Mouse (Mus musculus): ENCODE data around the gene Scn5a. TPM values are rescaled to one million over a fixed set of nuclear protein-coding genes. Genes with fewer than 3 reads are reported as not detected.

Scn5a gene
- polyA plus RNA-seq, 1 experiment, result 0.21 TPM

DNA sequence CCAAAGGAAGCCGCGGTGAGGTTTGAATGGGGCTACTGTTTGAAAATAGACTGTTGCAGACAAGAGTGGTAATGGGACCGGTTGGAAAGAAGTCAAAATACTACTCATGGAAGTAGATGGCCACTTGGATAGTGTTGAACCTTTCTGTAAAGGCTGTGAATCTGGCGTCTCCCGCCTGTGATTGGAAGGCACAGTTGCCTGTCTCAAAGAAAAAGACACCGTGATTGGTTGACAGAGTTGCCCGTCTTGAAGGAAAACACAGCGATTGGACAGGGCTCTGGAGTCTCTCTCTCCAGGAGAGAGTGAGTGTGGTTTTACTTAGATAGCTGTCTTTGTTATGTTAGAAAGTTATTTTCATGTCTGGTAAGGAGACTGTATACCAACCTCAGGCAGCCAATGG lies 18.5 kb upstream of the Scn5a start:
- no peak for DNase-seq
- Histone ChIP-seq H3K27ac (ENCODE audit: insufficient read depth, low read length) (no peak overlapping the region), H3K4me1 (ENCODE audit: control insufficient read depth, insufficient read depth, low read length) (no peaks in the 10 kb centered on the region), H3K4me3 (replicated peaks; ENCODE audit: insufficient read depth, low read depth, low read length) (no peak overlapping the region), H3K27me3 (ENCODE audit: control insufficient read depth, insufficient read depth, low read length) (no peaks in the 10 kb centered on the region)
- WGBS, result 78% methylated on average over 8 of the region's 8 CpGs
- TF ChIP-seq POLR2A (IDR thresholded peaks at IDR 0.05; ENCODE audit: borderline replicate concordance, insufficient read depth, low read length), result no peak
- no peak for TF ChIP-seq CTCF (IDR thresholded peaks at IDR 0.05; ENCODE audit: borderline replicate concordance, insufficient read depth, low read depth, low read length)

DNA sequence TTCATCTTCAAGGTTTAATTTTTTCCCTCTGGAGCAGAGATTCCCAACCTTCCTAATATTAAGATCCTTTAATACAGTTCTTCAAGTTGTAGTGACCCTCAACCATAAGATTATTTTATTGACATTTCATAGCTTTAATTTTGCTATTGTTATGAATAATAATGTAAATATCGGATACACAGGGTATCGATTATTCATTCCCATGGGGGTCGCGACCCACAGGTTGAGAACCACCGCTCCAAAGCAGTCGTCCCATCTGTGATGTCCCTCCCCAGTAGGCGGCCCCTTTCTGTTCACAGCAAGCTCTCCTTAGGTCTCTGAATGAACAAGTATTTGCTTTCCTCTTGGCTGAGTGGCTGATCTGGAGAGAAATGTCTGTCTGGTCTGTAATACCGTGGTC lies 10.8 kb upstream of the Scn5a start:
- no peak overlapping the region for H3K27ac ChIP-seq (ENCODE audit: insufficient read depth, low read length)
- DNase-seq, result no peak
- H3K27me3 ChIP-seq (ENCODE audit: control insufficient read depth, insufficient read depth, low read length), result no peaks in the 10 kb centered on the region
- TF ChIP-seq CTCF (IDR thresholded peaks at IDR 0.05; ENCODE audit: borderline replicate concordance, insufficient read depth, low read depth, low read length), result no peak
- TF ChIP-seq POLR2A (IDR thresholded peaks at IDR 0.05; ENCODE audit: borderline replicate concordance, insufficient read depth, low read length), result no peak
- no peak overlapping the region for H3K4me3 ChIP-seq (replicated peaks; ENCODE audit: insufficient read depth, low read depth, low read length)
- H3K4me1 ChIP-seq (ENCODE audit: control insufficient read depth, insufficient read depth, low read length), result no peaks in the 10 kb centered on the region
- WGBS, result 81% methylated on average over 8 of the region's 8 CpGs

DNA sequence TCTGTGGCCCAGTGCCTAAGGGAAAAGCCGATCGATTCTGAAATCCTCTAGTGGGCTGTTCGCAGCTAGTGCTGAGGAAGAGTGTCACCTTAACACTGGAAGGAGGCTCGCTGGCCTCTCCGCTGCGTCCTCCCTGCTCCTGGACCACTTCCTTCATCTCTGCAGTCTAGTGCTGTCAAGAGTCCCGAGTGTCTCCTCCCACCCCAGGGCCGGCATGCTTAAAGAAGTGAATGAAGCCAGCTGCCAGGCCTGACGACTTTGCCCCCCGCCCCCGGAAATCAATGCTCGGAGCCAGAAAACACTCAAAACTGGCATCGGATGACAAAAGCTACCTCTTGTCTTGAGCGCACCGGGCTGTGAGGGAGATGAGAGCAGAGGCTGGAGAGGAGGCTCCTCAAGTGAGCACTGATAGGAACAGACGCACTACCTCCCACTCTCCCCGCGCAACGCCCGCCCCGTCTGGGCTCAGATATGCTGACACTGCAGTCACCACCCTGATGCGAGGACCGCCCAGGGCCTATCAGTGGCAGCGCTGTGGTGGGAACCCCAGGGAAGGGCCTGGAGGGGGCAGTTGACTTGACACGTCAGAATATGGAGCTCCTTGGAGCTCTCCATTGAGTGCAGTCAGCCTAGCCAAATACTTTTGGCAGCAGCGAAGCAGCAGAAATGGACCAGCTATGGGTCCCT lies 10.1 kb upstream of the Scn5a start:
- Histone ChIP-seq H3K4me3 (replicated peaks; ENCODE audit: insufficient read depth, low read depth, low read length) (no peak overlapping the region), H3K4me1 (ENCODE audit: control insufficient read depth, insufficient read depth, low read length) (no peaks in the 10 kb centered on the region), H3K27ac (ENCODE audit: insufficient read depth, low read length) (no peak overlapping the region), H3K27me3 (ENCODE audit: control insufficient read depth, insufficient read depth, low read length) (no peaks in the 10 kb centered on the region)
- whole genome bisulfite sequencing, result 21% methylated on average over 26 of the region's 26 CpGs
- no peak for TF ChIP-seq POLR2A (IDR thresholded peaks at IDR 0.05; ENCODE audit: borderline replicate concordance, insufficient read depth, low read length)
- no peak for TF ChIP-seq CTCF (IDR thresholded peaks at IDR 0.05; ENCODE audit: borderline replicate concordance, insufficient read depth, low read depth, low read length)
- no peak for DNase-seq

DNA sequence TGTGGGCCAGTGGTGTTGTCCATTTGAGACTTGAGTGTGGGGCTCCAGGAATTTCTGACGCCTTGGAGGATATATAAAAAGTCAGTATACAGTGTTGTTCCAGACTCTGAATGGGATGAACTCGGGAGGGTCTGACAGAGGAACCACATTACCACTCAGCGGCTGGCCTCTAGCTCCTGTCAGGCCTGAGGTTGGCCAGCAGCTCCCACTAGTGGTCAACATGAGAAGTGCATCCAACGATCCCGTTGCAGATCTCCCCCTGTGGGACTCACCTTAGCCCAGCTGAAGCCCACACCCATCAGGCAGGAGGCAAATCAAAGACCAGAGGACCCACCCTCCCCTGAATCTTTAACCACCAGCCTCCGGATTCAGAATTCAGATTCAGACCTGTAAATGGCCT lies 1.9 kb upstream of the Scn5a start:
- Histone ChIP-seq H3K4me1 (ENCODE audit: control insufficient read depth, insufficient read depth, low read length) (no peaks in the 10 kb centered on the region), H3K4me3 (replicated peaks; ENCODE audit: insufficient read depth, low read depth, low read length) (no peak overlapping the region), H3K27ac (ENCODE audit: insufficient read depth, low read length) (no peak overlapping the region), H3K27me3 (ENCODE audit: control insufficient read depth, insufficient read depth, low read length) (peaks cover 5% of the 10 kb centered on the region; the same call in 1 of the 2 replicates)
- WGBS, result 3% methylated on average over 6 of the region's 6 CpGs
- peak; percentile 54 to 73 for DNase-seq
- TF ChIP-seq CTCF (IDR thresholded peaks at IDR 0.05; ENCODE audit: borderline replicate concordance, insufficient read depth, low read depth, low read length), result peak; percentile 99
- TF ChIP-seq POLR2A (IDR thresholded peaks at IDR 0.05; ENCODE audit: borderline replicate concordance, insufficient read depth, low read length), result no peak

DNA sequence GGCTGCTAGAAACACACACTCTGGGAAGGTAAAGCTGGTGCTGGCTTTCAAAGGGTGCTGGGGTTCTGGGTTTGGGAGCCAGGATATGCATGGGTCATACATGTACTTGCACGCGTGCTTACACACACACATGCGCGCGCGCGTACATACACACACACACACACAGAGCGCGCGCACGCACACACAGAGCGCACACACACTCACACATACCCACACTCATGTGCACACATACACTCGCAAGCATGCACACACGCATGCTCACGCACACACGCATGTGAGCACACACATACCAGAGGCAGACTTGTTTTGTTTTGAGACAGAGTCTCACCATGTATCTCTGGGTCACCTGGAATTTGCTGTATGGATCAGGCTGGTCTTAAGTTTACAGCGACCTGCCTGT lies 1.4 kb upstream of the Scn5a start:
- TF ChIP-seq POLR2A (IDR thresholded peaks at IDR 0.05; ENCODE audit: borderline replicate concordance, insufficient read depth, low read length) (no peak), CTCF (IDR thresholded peaks at IDR 0.05; ENCODE audit: borderline replicate concordance, insufficient read depth, low read depth, low read length) (no peak)
- H3K4me3 ChIP-seq (replicated peaks; ENCODE audit: insufficient read depth, low read depth, low read length), result no peak overlapping the region
- no peak overlapping the region for H3K27ac ChIP-seq (ENCODE audit: insufficient read depth, low read length)
- no peaks in the 10 kb centered on the region for H3K4me1 ChIP-seq (ENCODE audit: control insufficient read depth, insufficient read depth, low read length)
- WGBS, result 89% methylated on average over 17 of the region's 17 CpGs
- no peak for DNase-seq
- H3K27me3 ChIP-seq (ENCODE audit: control insufficient read depth, insufficient read depth, low read length), result peaks cover 5% of the 10 kb centered on the region; the same call in 1 of the 2 replicates

DNA sequence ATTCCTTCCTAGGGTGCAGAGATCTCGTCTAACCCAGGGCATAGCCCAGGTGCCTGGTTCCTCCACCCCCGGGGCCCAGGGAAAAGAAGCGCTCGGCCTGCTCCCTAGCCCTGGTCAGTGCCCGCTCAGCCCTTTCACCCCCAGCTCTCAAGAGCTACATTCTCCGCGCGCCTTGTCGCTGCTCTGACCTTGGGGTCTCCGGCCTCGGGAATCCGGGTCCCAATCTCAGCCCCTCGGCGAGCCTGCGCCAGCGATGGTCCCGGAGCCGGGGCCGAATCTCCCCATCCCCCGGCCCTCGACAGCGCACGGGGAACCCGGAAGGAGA lies 543 bp downstream of the Scn5a start:
- no peak overlapping the region for H3K4me3 ChIP-seq (replicated peaks; ENCODE audit: insufficient read depth, low read depth, low read length)
- no peak for DNase-seq
- no peaks in the 10 kb centered on the region for H3K4me1 ChIP-seq (ENCODE audit: control insufficient read depth, insufficient read depth, low read length)
- WGBS, result 2% methylated on average over 24 of the region's 24 CpGs
- peaks cover 5% of the 10 kb centered on the region; the same call in 1 of the 2 replicates for H3K27me3 ChIP-seq (ENCODE audit: control insufficient read depth, insufficient read depth, low read length)
- no peak overlapping the region for H3K27ac ChIP-seq (ENCODE audit: insufficient read depth, low read length)
- TF ChIP-seq POLR2A (IDR thresholded peaks at IDR 0.05; ENCODE audit: borderline replicate concordance, insufficient read depth, low read length) (no peak), CTCF (IDR thresholded peaks at IDR 0.05; ENCODE audit: borderline replicate concordance, insufficient read depth, low read depth, low read length) (no peak)

DNA sequence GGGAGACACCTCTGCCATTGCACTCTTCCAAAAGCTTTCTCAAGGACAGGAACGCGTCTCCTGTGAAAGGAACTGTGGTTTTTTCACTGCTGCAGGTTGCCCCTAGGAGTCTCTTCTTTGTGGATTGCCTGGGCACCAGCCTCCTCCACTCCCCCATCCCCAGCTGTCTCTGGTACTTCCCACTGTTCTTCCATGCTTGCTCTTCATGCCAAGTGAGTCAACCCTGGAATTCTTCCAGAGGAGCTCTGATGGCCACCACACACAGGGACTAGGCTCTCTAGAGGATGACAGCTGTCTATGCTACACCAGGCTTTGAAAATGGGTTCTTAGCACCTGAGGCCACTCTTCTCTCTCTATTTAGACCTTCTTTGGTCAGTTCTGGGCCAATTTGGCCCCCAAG lies 1.8 kb downstream of the Scn5a start:
- WGBS, result 69% methylated on average over 2 of the region's 2 CpGs
- Histone ChIP-seq H3K4me1 (ENCODE audit: control insufficient read depth, insufficient read depth, low read length) (no peaks in the 10 kb centered on the region), H3K27me3 (ENCODE audit: control insufficient read depth, insufficient read depth, low read length) (peaks cover 5% of the 10 kb centered on the region; the same call in 1 of the 2 replicates), H3K4me3 (replicated peaks; ENCODE audit: insufficient read depth, low read depth, low read length) (no peak overlapping the region), H3K27ac (ENCODE audit: insufficient read depth, low read length) (no peak overlapping the region)
- no peak for TF ChIP-seq CTCF (IDR thresholded peaks at IDR 0.05; ENCODE audit: borderline replicate concordance, insufficient read depth, low read depth, low read length)
- no peak for TF ChIP-seq POLR2A (IDR thresholded peaks at IDR 0.05; ENCODE audit: borderline replicate concordance, insufficient read depth, low read length)
- no peak for DNase-seq

DNA sequence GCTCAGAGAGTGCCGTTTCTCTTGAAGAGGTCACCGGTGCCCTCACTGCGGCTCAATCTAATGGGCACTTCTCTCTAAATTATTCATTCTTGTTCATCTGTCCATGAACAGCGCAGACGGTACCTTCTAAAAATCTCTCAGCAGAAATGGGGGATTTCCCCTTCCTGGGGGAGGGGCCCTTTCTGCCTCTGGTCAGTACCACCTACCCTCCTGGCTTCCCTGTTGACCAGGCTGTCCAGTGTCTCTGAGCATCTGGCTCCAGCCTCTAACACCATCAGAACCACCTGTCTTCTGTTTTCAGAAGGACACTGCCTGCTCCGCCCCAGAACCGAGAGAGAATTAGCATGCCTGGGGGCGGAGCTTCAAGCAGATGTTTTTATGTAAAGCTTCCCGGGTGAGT lies 3.1 kb downstream of the Scn5a start:
- H3K27ac ChIP-seq (ENCODE audit: insufficient read depth, low read length), result no peak overlapping the region
- peaks cover 5% of the 10 kb centered on the region; the same call in 1 of the 2 replicates for H3K27me3 ChIP-seq (ENCODE audit: control insufficient read depth, insufficient read depth, low read length)
- H3K4me1 ChIP-seq (ENCODE audit: control insufficient read depth, insufficient read depth, low read length), result peaks cover 1% of the 10 kb centered on the region; the same call in 1 of the 2 replicates
- H3K4me3 ChIP-seq (replicated peaks; ENCODE audit: insufficient read depth, low read depth, low read length), result no peak overlapping the region
- TF ChIP-seq CTCF (IDR thresholded peaks at IDR 0.05; ENCODE audit: borderline replicate concordance, insufficient read depth, low read depth, low read length) (no peak), POLR2A (IDR thresholded peaks at IDR 0.05; ENCODE audit: borderline replicate concordance, insufficient read depth, low read length) (no peak)
- 35% methylated on average over 9 of the region's 9 CpGs for whole genome bisulfite sequencing
- DNase-seq, result no peak
